Mouse (Mus musculus) lung, postnatal 36 days (tissue): ENCODE measurements around the gene Dhx8.

Experiments
- DNase-seq: peaks from one replicate; pipeline ENCODE4 v3.0.0; 2022; ENCODE audit warnings: mixed read lengths

Dhx8 gene

GRCm38 (mm10) chr11:101732518-101733440 lies at the start of gene Dhx8:
Dhx8 (plus strand) TSS chr11:101732919.
- peak; percentile 99 for DNase-seq

- peak; percentile 80 for DNase-seq
Measured at GRCm38 (mm10) chr11:101687351-101688301, 45.1 kb upstream of the Dhx8 start.

GRCm38 (mm10) chr11:101689701-101690113 lies 43.0 kb upstream of the Dhx8 start:
- DNase-seq = no peak

- DNase-seq = no peak
Measured at GRCm38 (mm10) chr11:101690326-101690725, 42.4 kb upstream of the Dhx8 start.

- DNase-seq = peak; percentile 64
Measured at GRCm38 (mm10) chr11:101695906-101696661, 36.6 kb upstream of the Dhx8 start.

- DNase-seq = no peak
Measured at GRCm38 (mm10) chr11:101697156-101697861, 35.4 kb upstream of the Dhx8 start.

GRCm38 (mm10) chr11:101698114-101698513 lies 34.6 kb upstream of the Dhx8 start:
- DNase-seq = no peak

GRCm38 (mm10) chr11:101699556-101699955 lies 33.2 kb upstream of the Dhx8 start:
- no peak for DNase-seq

- no peak for DNase-seq
Measured at GRCm38 (mm10) chr11:101699991-101700390, 32.7 kb upstream of the Dhx8 start.

- peak; percentile 89 for DNase-seq
Measured at GRCm38 (mm10) chr11:101700446-101700845, 32.3 kb upstream of the Dhx8 start.

GRCm38 (mm10) chr11:101704081-101704480 lies 28.6 kb upstream of the Dhx8 start:
- no peak for DNase-seq

GRCm38 (mm10) chr11:101706764-101707448 lies 25.8 kb upstream of the Dhx8 start:
- no peak for DNase-seq

- DNase-seq = no peak
Measured at GRCm38 (mm10) chr11:101708482-101708881, 24.2 kb upstream of the Dhx8 start.

GRCm38 (mm10) chr11:101712811-101713210 lies 19.9 kb upstream of the Dhx8 start:
- no peak for DNase-seq

- no peak for DNase-seq
Measured at GRCm38 (mm10) chr11:101714012-101714411, 18.7 kb upstream of the Dhx8 start.

- no peak for DNase-seq
Measured at GRCm38 (mm10) chr11:101718324-101718723, 14.4 kb upstream of the Dhx8 start.

- DNase-seq = no peak
Measured at GRCm38 (mm10) chr11:101719986-101720520, 12.7 kb upstream of the Dhx8 start.

GRCm38 (mm10) chr11:101725043-101725442 lies 7.7 kb upstream of the Dhx8 start:
- no peak for DNase-seq

GRCm38 (mm10) chr11:101726765-101727164 lies 6.0 kb upstream of the Dhx8 start:
- no peak for DNase-seq

- DNase-seq = no peak
Measured at GRCm38 (mm10) chr11:101729308-101729707, 3.4 kb upstream of the Dhx8 start.

GRCm38 (mm10) chr11:101733596-101733995 lies 877 bp downstream of the Dhx8 start:
- no peak for DNase-seq
